Comparison of ENCODE assay signal across 23 mouse cellular contexts in the genomic region with DNA sequence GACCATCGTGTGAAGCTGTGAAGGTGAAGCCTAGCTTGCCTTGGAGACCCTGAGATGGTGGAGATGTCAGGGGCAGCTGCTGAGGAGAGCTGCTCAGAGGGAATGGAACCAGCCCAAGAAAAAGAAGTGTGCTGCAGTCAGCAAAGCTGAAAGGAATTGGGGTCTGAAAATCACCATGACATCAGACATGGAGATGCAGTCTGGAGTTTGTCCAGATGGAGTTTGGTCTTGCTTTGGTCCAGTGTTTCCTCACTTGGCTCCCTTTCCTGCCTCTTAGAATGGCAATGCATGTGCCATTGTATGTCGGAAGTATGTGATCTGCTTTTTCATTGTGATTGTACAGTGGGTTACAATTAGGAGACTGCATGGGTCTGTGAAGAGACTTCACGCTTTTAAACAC.
DNase-seq lines count a peak whose midpoint lies in the region; ATAC-seq and TF ChIP-seq lines count a peak whose summit lies in the region.
"Had no signal": no experiment of that assay in that cellular context is flagged by ENCODE, and none has a peak within 500 bp of the region (broad histone marks: within the 10 kb centered on the region; RNA-seq: fewer than 3 reads in every experiment).

No protein-coding gene starts in this region.

- no peak overlapping the region for H3K9ac ChIP-seq in hindbrain, postnatal 0 days (replicated peaks; ENCODE audit: low read length)
- H3K9ac ChIP-seq in hindbrain, embryonic 12.5 days: no peak overlapping the region
- H3K9ac ChIP-seq: embryonic facial prominence, embryonic 12.5 days; forebrain, embryonic 13.5 days; heart, embryonic 13.5 days; hindbrain, embryonic 14.5 days; intestine, embryonic 15.5 days had no signal

- H3K36me3 ChIP-seq in hindbrain, postnatal 0 days (ENCODE audit: insufficient read depth, low read length): no peaks in the 10 kb centered on the region
- no peaks in the 10 kb centered on the region for H3K36me3 ChIP-seq in hindbrain, embryonic 12.5 days
- H3K36me3 ChIP-seq: embryonic facial prominence, embryonic 12.5 days; heart, embryonic 10.5 days; heart, embryonic 13.5 days; intestine, embryonic 15.5 days had no signal

- no peak overlapping the region for H3K4me3 ChIP-seq in hindbrain, postnatal 0 days (ENCODE audit: low read length)
- H3K4me3 ChIP-seq in hindbrain, embryonic 12.5 days: no peak overlapping the region
- H3K4me3 ChIP-seq in left cerebral cortex, adult 2 months: no peak overlapping the region
- H3K4me3 ChIP-seq: embryonic facial prominence, embryonic 12.5 days; forebrain, embryonic 10.5 days; forebrain, embryonic 13.5 days; heart, adult 2 months; heart, embryonic 10.5 days; heart, embryonic 13.5 days; intestine, embryonic 15.5 days had no signal

- intact Hi-C loops in left cerebral cortex, adult 2 months (cut with DNase I): no loop called here

- peaks cover 12% of the 10 kb centered on the region for H3K4me1 ChIP-seq in hindbrain, postnatal 0 days (ENCODE audit: insufficient read depth, low read length)
- H3K4me1 ChIP-seq in hindbrain, embryonic 12.5 days: peaks cover 28% of the 10 kb centered on the region

- TF ChIP-seq CTCF in hindbrain, postnatal 0 days (IDR thresholded peaks at IDR 0.05; ENCODE audit: low read depth): no peak
- no peak for TF ChIP-seq CTCF in brain, embryonic 14.5 days (IDR thresholded peaks at IDR 0.05; ENCODE audit: borderline replicate concordance, extremely low read depth, insufficient read depth, insufficient read length)
- TF ChIP-seq CTCF in left cerebral cortex, adult 2 months (IDR thresholded peaks at IDR 0.05): no peak

- no peaks in the 10 kb centered on the region for H3K27me3 ChIP-seq in hindbrain, postnatal 0 days (ENCODE audit: insufficient read depth, low read length)
- no peaks in the 10 kb centered on the region for H3K27me3 ChIP-seq in hindbrain, embryonic 12.5 days
- H3K27me3 ChIP-seq: embryonic facial prominence, embryonic 12.5 days; forebrain, embryonic 13.5 days; intestine, embryonic 15.5 days had no signal

- WGBS in hindbrain, postnatal 0 days: 63% methylated on average over 3 of the region's 3 CpGs
- WGBS in hindbrain, embryonic 12.5 days: 94% methylated on average over 3 of the region's 3 CpGs

- no peak for TF ChIP-seq POLR2A in brain, embryonic 14.5 days (IDR thresholded peaks at IDR 0.05; ENCODE audit: borderline replicate concordance, extremely low read depth, insufficient read depth, insufficient read length, poor library complexity, severe bottlenecking)

- peak; percentile 69 for DNase-seq in hindbrain, postnatal 0 days (ENCODE audit: low spot score)
- peak; percentile 17 for DNase-seq in NIH3T3 (ENCODE audit: low read depth)
- DNase-seq in brain, embryonic 14.5 days (ENCODE audit: low read depth): peak; percentile 46
- no peak for DNase-seq in left cerebral cortex, adult 2 months (ENCODE audit: extremely low spot score in 1 of 2, low spot score in 2 of 2)
- DNase-seq: adrenal gland, adult 8-10 months; adrenal gland, postnatal 25 days; cerebellum, adult 18-20 months; cerebellum, adult 9-10 months; cerebellum, postnatal 14 days; gastrocnemius, postnatal 10 days; gastrocnemius, postnatal 36 days; heart, adult 2 months had no signal

- H3K9me3 ChIP-seq in hindbrain, postnatal 0 days (ENCODE audit: low read length): no peaks in the 10 kb centered on the region
- no peaks in the 10 kb centered on the region for H3K9me3 ChIP-seq in hindbrain, embryonic 12.5 days (replicated peaks)
- H3K9me3 ChIP-seq: embryonic facial prominence, embryonic 12.5 days; forebrain, embryonic 10.5 days; forebrain, embryonic 13.5 days; heart, embryonic 10.5 days; heart, embryonic 13.5 days; intestine, embryonic 15.5 days had no signal

- H3K27ac ChIP-seq in hindbrain, postnatal 0 days: no peak overlapping the region
- H3K27ac ChIP-seq in hindbrain, embryonic 12.5 days: no peak overlapping the region
- no peak overlapping the region for H3K27ac ChIP-seq in left cerebral cortex, adult 2 months
- H3K27ac ChIP-seq: embryonic facial prominence, embryonic 12.5 days; forebrain, embryonic 10.5 days; forebrain, embryonic 13.5 days; heart, adult 2 months; heart, embryonic 10.5 days; heart, embryonic 13.5 days; hindbrain, embryonic 14.5 days; intestine, embryonic 15.5 days had no signal

- peak; percentile 24; the same call in 1 of the 2 replicates for ATAC-seq in hindbrain, postnatal 0 days
- no peak for ATAC-seq in hindbrain, embryonic 12.5 days (ENCODE audit: low FRiP score)
- no peak for ATAC-seq in erythroblast, adult 5-6 weeks (replicated peaks; ENCODE audit: low FRiP score, poor library complexity, severe bottlenecking)
- ATAC-seq: activated CD4-positive, CD25-positive, alpha-beta regulatory T cell, adult 4 months; CD4-positive, CD25-positive, alpha-beta regulatory T cell, adult 4 months; forebrain, embryonic 13.5 days; intestine, embryonic 15.5 days had no signal

- H3K4me2 ChIP-seq in hindbrain, postnatal 0 days (ENCODE audit: low read depth, low read length): no peak overlapping the region
- H3K4me2 ChIP-seq in hindbrain, embryonic 12.5 days (replicated peaks): no peak overlapping the region
- H3K4me2 ChIP-seq: embryonic facial prominence, embryonic 12.5 days; forebrain, embryonic 13.5 days; heart, embryonic 13.5 days; hindbrain, embryonic 14.5 days; intestine, embryonic 15.5 days had no signal

Comparison
In these comparisons a context has a peak if more than half of its experiments do, and no peak if none do; other contexts are left out.
1. DNase-seq: peak in hindbrain, postnatal 0 days (single experiment), NIH3T3 (single experiment) and brain, embryonic 14.5 days (single experiment); none in left cerebral cortex, adult 2 months (0 of 2).